Comparison of ENCODE assay signal across 12 mouse cellular contexts in genomic region chr1:118650771-118651080, GRCm38 (mm10). TPM values are rescaled to one million over a fixed set of nuclear protein-coding genes. Genes with fewer than 3 reads are reported as not detected.
DNase-seq lines count a peak whose midpoint lies in the region; ATAC-seq and TF ChIP-seq lines count a peak whose summit lies in the region.
"Had no signal": no experiment of that assay in that cellular context is flagged by ENCODE, and none has a peak within 500 bp of the region (broad histone marks: within the 10 kb centered on the region; RNA-seq: fewer than 3 reads in every experiment).

No protein-coding gene starts in this region.

- no peak for DNase-seq in kidney, adult 2 months
- DNase-seq in kidney, postnatal 25 days = no peak
- DNase-seq in midbrain, embryonic 10.5 days (ENCODE audit: low spot score) = no peak
- DNase-seq in midbrain, embryonic 14.5 days = no peak
- no peak for DNase-seq in spleen, adult 18-20 months
- DNase-seq: kidney, adult 9 months; right cerebral cortex, postnatal 14 days had no signal

- TF ChIP-seq CTCF in kidney, adult 2 months (conservative IDR thresholded peaks at IDR 0.05; ENCODE audit: insufficient read depth, insufficient read length, low read depth, low read length) = no peak

- 23% methylated on average over 3 of the region's 3 CpGs for WGBS in kidney, adult 2 months
- 58% methylated on average over 3 of the region's 3 CpGs for WGBS in midbrain, embryonic 10.5 days
- 61% methylated on average over 3 of the region's 3 CpGs for WGBS in midbrain, embryonic 14.5 days
- WGBS in forebrain, embryonic 16.5 days = 16% methylated on average over 3 of the region's 3 CpGs
- 43% methylated on average over 3 of the region's 3 CpGs for WGBS in stomach, embryonic 16.5 days
- 32% methylated on average over 3 of the region's 3 CpGs for WGBS in heart, embryonic 12.5 days

- H3K27ac ChIP-seq in kidney, adult 2 months (ENCODE audit: insufficient read depth, low read depth, low read length) = peak overlapping the region; percentile 26
- H3K27ac ChIP-seq in midbrain, embryonic 10.5 days (replicated peaks) = 0 out of 2 replicates have a peak overlapping the region, but pooled peaks have one; percentile 28
- no peak overlapping the region for H3K27ac ChIP-seq in midbrain, embryonic 14.5 days (replicated peaks; ENCODE audit: low read depth, low read length)
- H3K27ac ChIP-seq in forebrain, embryonic 16.5 days (ENCODE audit: low read length) = no peak overlapping the region
- H3K27ac ChIP-seq in stomach, embryonic 16.5 days (ENCODE audit: low read length) = peak overlapping the region; percentile 83
- H3K27ac ChIP-seq in heart, embryonic 12.5 days (ENCODE audit: poor library complexity, severe bottlenecking) = no peak overlapping the region
- H3K27ac ChIP-seq: liver, embryonic 12.5 days had no signal

- peaks cover 3% of the 10 kb centered on the region; the same call in 1 of the 2 replicates for H3K36me3 ChIP-seq in kidney, adult 2 months (ENCODE audit: control insufficient read depth, insufficient read depth, low read length)
- no peaks in the 10 kb centered on the region for H3K36me3 ChIP-seq in midbrain, embryonic 10.5 days
- no peaks in the 10 kb centered on the region for H3K36me3 ChIP-seq in midbrain, embryonic 14.5 days (ENCODE audit: control insufficient read depth, insufficient read depth, low read length)
- no peaks in the 10 kb centered on the region for H3K36me3 ChIP-seq in forebrain, embryonic 16.5 days (ENCODE audit: control insufficient read depth, insufficient read depth)
- H3K36me3 ChIP-seq in stomach, embryonic 16.5 days (ENCODE audit: control insufficient read depth, insufficient read depth, low read length) = no peaks in the 10 kb centered on the region
- H3K36me3 ChIP-seq in heart, embryonic 12.5 days = no peaks in the 10 kb centered on the region
- H3K36me3 ChIP-seq: liver, embryonic 12.5 days had no signal

- H3K4me3 ChIP-seq in kidney, adult 2 months (ENCODE audit: insufficient read depth, low read depth, low read length) = no peak overlapping the region
- no peak overlapping the region for H3K4me3 ChIP-seq in midbrain, embryonic 10.5 days
- H3K4me3 ChIP-seq in midbrain, embryonic 14.5 days (replicated peaks; ENCODE audit: low read depth, low read length) = no peak overlapping the region
- H3K4me3 ChIP-seq in forebrain, embryonic 16.5 days (replicated peaks; ENCODE audit: low read length) = no peak overlapping the region
- H3K4me3 ChIP-seq in stomach, embryonic 16.5 days (replicated peaks; ENCODE audit: low read length) = no peak overlapping the region
- no peak overlapping the region for H3K4me3 ChIP-seq in heart, embryonic 12.5 days
- H3K4me3 ChIP-seq: liver, embryonic 12.5 days; megakaryocyte, embryonic 14.5 days had no signal

- H3K9me3 ChIP-seq in midbrain, embryonic 10.5 days (replicated peaks) = no peaks in the 10 kb centered on the region
- H3K9me3 ChIP-seq in midbrain, embryonic 14.5 days (ENCODE audit: control insufficient read depth, low read length) = no peaks in the 10 kb centered on the region
- H3K9me3 ChIP-seq in forebrain, embryonic 16.5 days (ENCODE audit: control insufficient read depth, low read length) = no peaks in the 10 kb centered on the region
- H3K9me3 ChIP-seq in stomach, embryonic 16.5 days (replicated peaks; ENCODE audit: control insufficient read depth, low read length) = no peaks in the 10 kb centered on the region
- H3K9me3 ChIP-seq in heart, embryonic 12.5 days (replicated peaks) = no peaks in the 10 kb centered on the region
- H3K9me3 ChIP-seq: liver, embryonic 12.5 days; megakaryocyte, embryonic 14.5 days had no signal

- peaks cover 22% of the 10 kb centered on the region for H3K4me1 ChIP-seq in kidney, adult 2 months (ENCODE audit: control insufficient read depth, insufficient read depth, low read length)
- peaks cover 11% of the 10 kb centered on the region for H3K4me1 ChIP-seq in midbrain, embryonic 10.5 days
- H3K4me1 ChIP-seq in midbrain, embryonic 14.5 days (ENCODE audit: control insufficient read depth, insufficient read depth, low read length) = no peaks in the 10 kb centered on the region
- H3K4me1 ChIP-seq in forebrain, embryonic 16.5 days (replicated peaks; ENCODE audit: control insufficient read depth, insufficient read depth, low read length) = peaks cover 2% of the 10 kb centered on the region; the same call in 1 of the 2 replicates
- peaks cover 13% of the 10 kb centered on the region for H3K4me1 ChIP-seq in stomach, embryonic 16.5 days (ENCODE audit: control insufficient read depth, insufficient read depth, low read length)
- peaks cover 18% of the 10 kb centered on the region for H3K4me1 ChIP-seq in heart, embryonic 12.5 days (replicated peaks)
- H3K4me1 ChIP-seq: liver, embryonic 12.5 days; megakaryocyte, embryonic 14.5 days had no signal

- H3K4me2 ChIP-seq in midbrain, embryonic 14.5 days (ENCODE audit: low read length) = no peak overlapping the region
- no peak overlapping the region for H3K4me2 ChIP-seq in forebrain, embryonic 16.5 days (ENCODE audit: low read length)
- H3K4me2 ChIP-seq in stomach, embryonic 16.5 days (ENCODE audit: low read depth, low read length) = peak overlapping the region; percentile 31; the same call in 1 of the 2 replicates
- H3K4me2 ChIP-seq in heart, embryonic 12.5 days = no peak overlapping the region
- H3K4me2 ChIP-seq: liver, embryonic 12.5 days had no signal

- ATAC-seq in midbrain, embryonic 14.5 days (ENCODE audit: low FRiP score, low TSS enrichment) = no peak
- peak; percentile 47; the same call in 1 of the 2 replicates for ATAC-seq in forebrain, embryonic 16.5 days
- no peak for ATAC-seq in stomach, embryonic 16.5 days (ENCODE audit: insufficient read depth, low FRiP score)
- no peak for ATAC-seq in heart, embryonic 12.5 days (ENCODE audit: insufficient number of reproducible peaks, low FRiP score)

- TF ChIP-seq POLR2A in kidney, adult 2 months (IDR thresholded peaks at IDR 0.05; ENCODE audit: low read depth, low read length) = no peak

- H3K9ac ChIP-seq in midbrain, embryonic 14.5 days (replicated peaks; ENCODE audit: low read length) = no peak overlapping the region
- H3K9ac ChIP-seq in forebrain, embryonic 16.5 days (replicated peaks; ENCODE audit: low read depth, low read length) = no peak overlapping the region
- H3K9ac ChIP-seq in stomach, embryonic 16.5 days (ENCODE audit: low read length) = no peak overlapping the region
- H3K9ac ChIP-seq in heart, embryonic 12.5 days = no peak overlapping the region
- H3K9ac ChIP-seq: liver, embryonic 12.5 days had no signal

- no peaks in the 10 kb centered on the region for H3K27me3 ChIP-seq in kidney, adult 2 months (replicated peaks; ENCODE audit: control insufficient read depth, insufficient read depth, low read length)
- no peaks in the 10 kb centered on the region for H3K27me3 ChIP-seq in midbrain, embryonic 10.5 days (ENCODE audit: low read depth, poor library complexity, severe bottlenecking)
- no peaks in the 10 kb centered on the region for H3K27me3 ChIP-seq in midbrain, embryonic 14.5 days (ENCODE audit: control insufficient read depth, insufficient read depth, low read length)
- no peaks in the 10 kb centered on the region for H3K27me3 ChIP-seq in forebrain, embryonic 16.5 days (replicated peaks; ENCODE audit: control insufficient read depth, insufficient read depth, low read length)
- no peaks in the 10 kb centered on the region for H3K27me3 ChIP-seq in stomach, embryonic 16.5 days (ENCODE audit: control insufficient read depth, insufficient read depth, low read length)
- no peaks in the 10 kb centered on the region for H3K27me3 ChIP-seq in heart, embryonic 12.5 days (replicated peaks)
- H3K27me3 ChIP-seq: liver, embryonic 12.5 days had no signal

RNA-seq across cellular contexts. Expression of gene Tfcp2l1, which starts 23.0 kb away (rescaled TPM):
- polyA plus RNA-seq in kidney, adult 2 months (2012; rRNA removed) = 70.5 and 77.3 TPM in 2 replicates
- 0.06 and 0.20 TPM in 2 replicates for polyA plus RNA-seq in midbrain, embryonic 10.5 days (2016; fragmentation: Nextera tagmentation; extraction: Ambion mirVana)
- 0.26 and 0.62 TPM in 2 replicates for polyA plus RNA-seq in midbrain, embryonic 14.5 days (2014; fragmentation: Nextera tagmentation; extraction: Ambion mirVana)
- 0.26 and 0.28 TPM in 2 replicates for polyA plus RNA-seq in forebrain, embryonic 16.5 days (2015; fragmentation: Nextera tagmentation; extraction: Ambion mirVana)
- polyA plus RNA-seq in stomach, embryonic 16.5 days (2015; fragmentation: Nextera tagmentation; extraction: Ambion mirVana) = 2.2 and 2.8 TPM in 2 replicates
- polyA plus RNA-seq in heart, embryonic 12.5 days (2016; fragmentation: Nextera tagmentation; extraction: Ambion mirVana) = 1.7 and 2.7 TPM in 2 replicates

Comparison
In these comparisons a context has a peak if more than half of its experiments do, and no peak if none do; other contexts are left out.
1. H3K27ac ChIP-seq: peak in kidney, adult 2 months (single experiment), midbrain, embryonic 10.5 days (single experiment) and stomach, embryonic 16.5 days (single experiment); none in midbrain, embryonic 14.5 days (single experiment), forebrain, embryonic 16.5 days (single experiment) and heart, embryonic 12.5 days (single experiment).
2. RNA of gene Tfcp2l1, which starts 23.0 kb away (polyA plus RNA-seq): 70.5 to 77.3 TPM in kidney, adult 2 months; 2.2 to 2.8 TPM in stomach, embryonic 16.5 days, 1.7 to 2.7 TPM in heart, embryonic 12.5 days, 0.26 to 0.62 TPM in midbrain, embryonic 14.5 days, 0.26 to 0.28 TPM in forebrain, embryonic 16.5 days and 0.06 to 0.20 TPM in midbrain, embryonic 10.5 days; every median in the first group is over 10 times any median in the second.